Mouse (Mus musculus): ENCODE results near the gene Psmb6. TPM values are rescaled to one million over a fixed set of nuclear protein-coding genes. Genes with fewer than 3 reads are reported as not detected.

The Psmb6 gene
- 1,140 and 1,215 TPM in 2 replicates for polyA plus RNA-seq (2016; fragmentation: Nextera tagmentation; extraction: Ambion mirVana)

- WGBS = under 1% methylated on average over 26 of the region's 26 CpGs
- no peaks in the 10 kb centered on the region for H3K9me3 ChIP-seq (replicated peaks)
- H3K27me3 ChIP-seq (ENCODE audit: low read depth, poor library complexity, severe bottlenecking) = peaks cover 4% of the 10 kb centered on the region; the same call in 1 of the 2 replicates
- peaks cover 40% of the 10 kb centered on the region for H3K36me3 ChIP-seq
- peak within 1 kb of the TSS; percentile 88 for H3K27ac ChIP-seq
- peaks cover 12% of the 10 kb centered on the region for H3K4me1 ChIP-seq
- peak; percentile 89 for DNase-seq (ENCODE audit: low spot score)
- H3K4me3 ChIP-seq = peak within 1 kb of the TSS; percentile 81
Measured at GRCm38 (mm10) chr11:70525184-70525678, at the start of gene Psmb6. Psmb6 (plus strand) TSS chr11:70525367.

GRCm38 (mm10) chr11:70485498-70485897 is 39.7 kb upstream of the Psmb6 start:
- no peak for DNase-seq (ENCODE audit: low spot score)
- Histone ChIP-seq H3K9me3 (replicated peaks) (no peaks in the 10 kb centered on the region), H3K4me3 (no peak overlapping the region), H3K36me3 (no peaks in the 10 kb centered on the region), H3K27ac (no peak overlapping the region), H3K27me3 (ENCODE audit: low read depth, poor library complexity, severe bottlenecking) (no peaks in the 10 kb centered on the region), H3K4me1 (no peaks in the 10 kb centered on the region)
- 71% methylated on average over 2 of the region's 2 CpGs for WGBS

GRCm38 (mm10) chr11:70487816-70488215 is 37.4 kb upstream of the Psmb6 start:
- 54% methylated on average over 4 of the region's 4 CpGs for WGBS
- Histone ChIP-seq H3K27ac (no peak overlapping the region), H3K9me3 (replicated peaks) (no peaks in the 10 kb centered on the region), H3K4me3 (no peak overlapping the region), H3K27me3 (ENCODE audit: low read depth, poor library complexity, severe bottlenecking) (no peaks in the 10 kb centered on the region), H3K4me1 (no peaks in the 10 kb centered on the region), H3K36me3 (no peaks in the 10 kb centered on the region)
- no peak for DNase-seq (ENCODE audit: low spot score)

GRCm38 (mm10) chr11:70489138-70489537 is 36.0 kb upstream of the Psmb6 start:
- H3K36me3 ChIP-seq = no peaks in the 10 kb centered on the region
- no peaks in the 10 kb centered on the region for H3K27me3 ChIP-seq (ENCODE audit: low read depth, poor library complexity, severe bottlenecking)
- H3K4me1 ChIP-seq = no peaks in the 10 kb centered on the region
- H3K4me3 ChIP-seq = no peak overlapping the region
- no peak for DNase-seq (ENCODE audit: low spot score)
- H3K9me3 ChIP-seq (replicated peaks) = no peaks in the 10 kb centered on the region
- no peak overlapping the region for H3K27ac ChIP-seq
- WGBS = 88% methylated on average over 3 of the region's 3 CpGs

- Histone ChIP-seq H3K4me3 (no peak overlapping the region), H3K27ac (no peak overlapping the region), H3K27me3 (ENCODE audit: low read depth, poor library complexity, severe bottlenecking) (no peaks in the 10 kb centered on the region), H3K36me3 (no peaks in the 10 kb centered on the region), H3K9me3 (replicated peaks) (no peaks in the 10 kb centered on the region), H3K4me1 (no peaks in the 10 kb centered on the region)
- no peak for DNase-seq (ENCODE audit: low spot score)
- 90% methylated on average over 6 of the region's 6 CpGs for WGBS
Measured at GRCm38 (mm10) chr11:70489684-70490083, 35.5 kb upstream of the Psmb6 start.

- no peaks in the 10 kb centered on the region for H3K9me3 ChIP-seq (replicated peaks)
- H3K27ac ChIP-seq = no peak overlapping the region
- DNase-seq (ENCODE audit: low spot score) = no peak
- no peaks in the 10 kb centered on the region for H3K36me3 ChIP-seq
- no peak overlapping the region for H3K4me3 ChIP-seq
- H3K4me1 ChIP-seq = no peaks in the 10 kb centered on the region
- H3K27me3 ChIP-seq (ENCODE audit: low read depth, poor library complexity, severe bottlenecking) = peaks cover 2% of the 10 kb centered on the region
- WGBS = 82% methylated on average over 14 of the region's 14 CpGs
Measured at GRCm38 (mm10) chr11:70499566-70500475, 25.3 kb upstream of the Psmb6 start.

- H3K27me3 ChIP-seq (ENCODE audit: low read depth, poor library complexity, severe bottlenecking) = peaks cover 8% of the 10 kb centered on the region
Measured at GRCm38 (mm10) chr11:70500476-70500812, 24.7 kb upstream of the Psmb6 start.

GRCm38 (mm10) chr11:70502018-70502417 is 23.1 kb upstream of the Psmb6 start:
- Histone ChIP-seq H3K36me3 (no peaks in the 10 kb centered on the region), H3K4me3 (no peak overlapping the region), H3K9me3 (replicated peaks) (no peaks in the 10 kb centered on the region), H3K27me3 (ENCODE audit: low read depth, poor library complexity, severe bottlenecking) (peaks cover 12% of the 10 kb centered on the region), H3K4me1 (no peaks in the 10 kb centered on the region), H3K27ac (no peak overlapping the region)
- WGBS = 84% methylated on average over 3 of the region's 3 CpGs
- no peak for DNase-seq (ENCODE audit: low spot score)

More at GRCm38 (mm10) chr11:70500476-70500812, 24.7 kb upstream of the Psmb6 start:
- no peak for DNase-seq (ENCODE audit: low spot score)
- Histone ChIP-seq H3K4me1 (no peaks in the 10 kb centered on the region), H3K4me3 (no peak overlapping the region), H3K27ac (no peak overlapping the region), H3K36me3 (no peaks in the 10 kb centered on the region), H3K9me3 (replicated peaks) (no peaks in the 10 kb centered on the region)
- 88% methylated on average over 1 of the region's 1 CpGs for WGBS

- H3K27me3 ChIP-seq (ENCODE audit: low read depth, poor library complexity, severe bottlenecking) = peaks cover 30% of the 10 kb centered on the region
- no peak for DNase-seq (ENCODE audit: low spot score)
- peaks cover 5% of the 10 kb centered on the region for H3K4me1 ChIP-seq
- H3K27ac ChIP-seq = no peak within 1 kb of the TSS
- WGBS = 80% methylated on average over 9 of the region's 9 CpGs
- no peaks in the 10 kb centered on the region for H3K9me3 ChIP-seq (replicated peaks)
- no peak within 1 kb of the TSS for H3K4me3 ChIP-seq
- H3K36me3 ChIP-seq = no peaks in the 10 kb centered on the region
Measured at GRCm38 (mm10) chr11:70504970-70505369, 20.2 kb upstream of the Psmb6 start, which contains the start of gene Tm4sf5. Tm4sf5 (plus strand) TSS chr11:70505244.

GRCm38 (mm10) chr11:70506385-70506784 is 18.8 kb upstream of the Psmb6 start:
- DNase-seq (ENCODE audit: low spot score) = peak; percentile 63
- Histone ChIP-seq H3K27ac (no peak overlapping the region), H3K36me3 (no peaks in the 10 kb centered on the region), H3K4me1 (peaks cover 16% of the 10 kb centered on the region), H3K27me3 (ENCODE audit: low read depth, poor library complexity, severe bottlenecking) (peaks cover 35% of the 10 kb centered on the region), H3K9me3 (replicated peaks) (no peaks in the 10 kb centered on the region), H3K4me3 (no peak overlapping the region)
- 38% methylated on average over 4 of the region's 4 CpGs for WGBS

- no peaks in the 10 kb centered on the region for H3K36me3 ChIP-seq
- no peaks in the 10 kb centered on the region for H3K9me3 ChIP-seq (replicated peaks)
- DNase-seq (ENCODE audit: low spot score) = no peak
- H3K4me3 ChIP-seq = no peak overlapping the region
- no peak overlapping the region for H3K27ac ChIP-seq
- peaks cover 35% of the 10 kb centered on the region for H3K27me3 ChIP-seq (ENCODE audit: low read depth, poor library complexity, severe bottlenecking)
- 77% methylated on average over 7 of the region's 7 CpGs for WGBS
- peaks cover 17% of the 10 kb centered on the region for H3K4me1 ChIP-seq
Measured at GRCm38 (mm10) chr11:70506962-70507515, 18.1 kb upstream of the Psmb6 start.

GRCm38 (mm10) chr11:70509753-70510564 is 15.2 kb upstream of the Psmb6 start:
- DNase-seq (ENCODE audit: low spot score) = peak; percentile 62

More at GRCm38 (mm10) chr11:70509753-70510564, 15.2 kb upstream of the Psmb6 start:
- Histone ChIP-seq H3K27me3 (ENCODE audit: low read depth, poor library complexity, severe bottlenecking) (peaks cover 32% of the 10 kb centered on the region), H3K4me3 (peak overlapping the region; percentile 19), H3K36me3 (no peaks in the 10 kb centered on the region), H3K27ac (no peak overlapping the region), H3K9me3 (replicated peaks) (no peaks in the 10 kb centered on the region), H3K4me1 (peaks cover 17% of the 10 kb centered on the region)
- 12% methylated on average over 19 of the region's 19 CpGs for WGBS

Data from limb, embryonic 10.5 days (tissue).